Mouse (Mus musculus): ENCODE measurements around the gene Npepps. TPM values are rescaled to one million over a fixed set of nuclear protein-coding genes. Genes with fewer than 3 reads are reported as not detected.

Gene Npepps
- total RNA-seq, 2 experiments from 2014 or later, result 46.3 to 54.3 TPM

Other genes with a start within 250 kb of the Npepps start
- not detected for gene Lrrc46, start 239.2 kb downstream of the Npepps start, total RNA-seq (2021)
- 10 to 100 TPM; 39.8 to 44.0 TPM for gene Mrpl10, start 239.1 kb downstream of the Npepps start, total RNA-seq (2021)
- gene Osbpl7, start 230.0 kb downstream of the Npepps start, total RNA-seq (2021), result 1 to 10 TPM; 2.7 to 3.3 TPM
- gene Tbx21, start 165.3 kb downstream of the Npepps start, total RNA-seq (2021), result 1 to 10 TPM in 1 of 2 experiments, under 1 TPM in 1; 0.97 to 1.4 TPM
- gene Tbkbp1, start 129.1 kb downstream of the Npepps start, total RNA-seq (2021), result 1 to 10 TPM; 5.2 to 6.5 TPM
- 10 to 100 TPM; 55.8 to 65.2 TPM for gene Kpnb1, start 92.8 kb downstream of the Npepps start, total RNA-seq (2021)
- 10 to 100 TPM; 32.0 to 36.0 TPM for gene Mrpl45, start 35.1 kb upstream of the Npepps start, total RNA-seq (2021)
- gene Gpr179, start 71.4 kb upstream of the Npepps start, total RNA-seq (2021), result under 1 TPM in 1 of 2 experiments, not detected in 1; 0.27 TPM
- gene Socs7, start 81.9 kb upstream of the Npepps start, total RNA-seq (2021), result 10 to 100 TPM; 32.4 to 36.2 TPM
- gene Arhgap23, start 134.9 kb upstream of the Npepps start, total RNA-seq (2021), result 10 to 100 TPM; 10.5 to 12.2 TPM
- gene 4933428G20Rik, start 219.7 kb upstream of the Npepps start, total RNA-seq (2021), result not detected

Measured in gastrocnemius, postnatal 14 days (tissue).